Mouse (Mus musculus) neutrophil, adult 5-6 weeks (primary cell): ENCODE measurements at regions not wholly inside any gene's neighbourhood (a gene's known extent, or its start where the extent isn't known, plus 50 kb on each side); places are given as distances from the start of the nearest gene placed in this dataset.
"Not testable (repeated sequence)": the region's sequence is repeated elsewhere in the genome, so short reads cannot be mapped to it uniquely, and the experiment has no call there.

ENCODE experiments used
- ATAC-seq: fragments of 151-379, 151-347 bp; 2 replicates; pipeline ENCODE4 v1.8.0; 2017; ENCODE audit warnings: mild to moderate bottlenecking, moderate TSS enrichment; ENCODE audit not compliant: insufficient number of reproducible peaks, poor library complexity, low FRiP score, severe bottlenecking; ENCODE audit errors: extremely low read depth

DNA sequence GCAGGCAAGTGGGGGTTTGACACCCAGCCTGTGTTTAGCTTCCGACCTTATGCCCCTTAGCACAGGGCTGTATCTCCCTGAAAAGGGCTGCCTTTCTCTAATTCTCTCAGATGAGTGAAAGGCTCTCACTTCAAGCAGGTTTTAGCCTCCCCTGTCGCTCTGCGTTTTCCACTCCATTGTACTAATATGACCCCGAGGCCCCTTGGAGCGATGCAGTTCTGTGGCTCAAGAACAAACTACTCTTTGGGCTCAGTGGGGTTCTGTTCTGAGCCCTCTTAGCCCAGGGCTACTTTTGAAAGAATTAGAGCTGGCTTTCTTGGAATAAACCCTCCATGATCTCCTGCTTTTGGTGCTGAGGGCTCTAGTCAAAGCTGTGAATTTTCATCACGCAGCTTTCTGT is 53.4 kb upstream of the Castor2 start:
- no peak for ATAC-seq

DNA sequence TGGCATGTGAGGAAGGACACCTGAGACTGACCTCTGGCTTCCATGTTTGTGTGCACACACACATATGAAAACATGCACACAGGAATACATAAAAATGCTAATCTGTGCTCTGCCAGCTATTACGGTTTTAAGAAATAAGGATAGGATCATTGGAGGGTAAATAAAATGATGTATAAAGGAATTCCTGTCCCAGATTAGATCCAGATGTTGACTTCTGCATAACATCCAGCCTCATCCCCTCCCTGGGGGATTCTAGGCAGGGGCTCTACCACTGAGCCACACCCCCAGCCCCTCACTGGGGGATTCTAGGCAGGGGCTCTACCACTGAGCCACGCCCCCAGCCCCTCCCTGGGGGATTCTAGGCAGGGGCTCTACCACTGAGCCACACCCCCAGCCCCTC is 56.6 kb upstream of the Castor2 start:
- ATAC-seq, result not testable (repeated sequence)

DNA sequence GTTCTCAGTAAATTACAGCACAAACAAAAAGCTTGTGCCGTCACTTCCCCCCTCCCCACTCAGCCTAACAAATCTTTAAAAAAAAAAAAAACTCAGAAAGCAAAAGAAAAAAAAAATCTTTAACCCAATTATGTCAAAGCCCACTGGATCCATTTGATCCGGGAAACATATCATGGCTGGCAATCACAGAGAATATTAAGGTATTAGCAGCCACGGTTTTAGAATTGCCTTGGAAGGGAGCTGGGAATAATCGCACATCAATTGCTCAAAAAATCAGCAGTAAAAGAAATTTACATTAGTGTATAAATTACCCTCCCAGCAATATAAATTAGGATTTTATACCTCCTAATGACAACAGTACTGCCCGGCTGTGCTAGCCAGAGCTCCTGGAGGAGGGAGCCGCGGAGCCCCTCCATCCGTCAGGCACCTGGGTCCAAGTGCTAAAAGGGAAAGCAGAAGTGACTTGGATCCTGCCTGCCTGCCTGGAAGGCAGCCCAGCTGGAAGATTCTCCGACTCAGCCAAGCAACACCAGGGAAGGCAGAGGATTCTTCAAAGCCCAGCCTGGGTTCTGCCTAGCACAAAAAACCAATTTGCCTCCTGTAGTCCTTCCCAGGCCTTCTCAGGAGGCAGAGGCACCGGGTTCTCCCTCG is 72.1 kb upstream of the Castor2 start:
- ATAC-seq, result no peak

DNA sequence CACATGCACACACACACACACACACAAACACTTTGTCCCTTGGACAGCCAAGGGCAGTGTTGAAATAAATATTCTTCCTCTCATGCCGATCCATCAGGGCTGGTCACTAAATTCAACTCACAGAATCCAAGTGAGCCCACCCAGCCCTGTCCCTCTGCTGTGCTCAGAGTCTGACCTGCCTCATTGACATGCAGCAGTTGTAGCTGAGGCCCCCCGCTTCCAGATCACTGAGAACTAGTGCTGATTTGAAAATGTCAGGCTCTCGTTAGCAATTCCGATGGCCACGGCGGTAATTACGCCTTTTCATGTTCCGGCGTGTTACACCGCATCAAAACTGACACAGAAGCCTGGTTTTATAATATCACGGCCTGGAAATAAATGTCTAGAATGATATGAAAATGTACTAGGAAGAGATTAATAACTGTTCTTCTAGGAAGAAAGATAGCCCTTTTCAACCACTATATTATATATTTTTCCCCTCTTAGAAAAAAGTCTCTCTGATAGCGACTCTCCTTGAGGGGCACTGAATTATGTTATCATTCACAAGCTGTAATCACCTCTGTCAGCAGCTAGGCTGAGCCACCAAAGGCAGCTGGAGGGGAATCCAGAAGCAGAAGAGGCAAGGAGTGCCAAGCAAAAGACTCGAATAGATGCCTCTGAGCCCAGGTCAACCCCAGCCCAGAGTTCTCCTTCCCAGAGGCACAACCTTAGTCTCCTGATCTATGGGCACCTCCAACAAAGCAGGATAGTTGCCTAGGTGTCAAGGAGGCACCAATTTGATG is 79.7 kb upstream of the Castor2 start:
- ATAC-seq, result no peak

DNA sequence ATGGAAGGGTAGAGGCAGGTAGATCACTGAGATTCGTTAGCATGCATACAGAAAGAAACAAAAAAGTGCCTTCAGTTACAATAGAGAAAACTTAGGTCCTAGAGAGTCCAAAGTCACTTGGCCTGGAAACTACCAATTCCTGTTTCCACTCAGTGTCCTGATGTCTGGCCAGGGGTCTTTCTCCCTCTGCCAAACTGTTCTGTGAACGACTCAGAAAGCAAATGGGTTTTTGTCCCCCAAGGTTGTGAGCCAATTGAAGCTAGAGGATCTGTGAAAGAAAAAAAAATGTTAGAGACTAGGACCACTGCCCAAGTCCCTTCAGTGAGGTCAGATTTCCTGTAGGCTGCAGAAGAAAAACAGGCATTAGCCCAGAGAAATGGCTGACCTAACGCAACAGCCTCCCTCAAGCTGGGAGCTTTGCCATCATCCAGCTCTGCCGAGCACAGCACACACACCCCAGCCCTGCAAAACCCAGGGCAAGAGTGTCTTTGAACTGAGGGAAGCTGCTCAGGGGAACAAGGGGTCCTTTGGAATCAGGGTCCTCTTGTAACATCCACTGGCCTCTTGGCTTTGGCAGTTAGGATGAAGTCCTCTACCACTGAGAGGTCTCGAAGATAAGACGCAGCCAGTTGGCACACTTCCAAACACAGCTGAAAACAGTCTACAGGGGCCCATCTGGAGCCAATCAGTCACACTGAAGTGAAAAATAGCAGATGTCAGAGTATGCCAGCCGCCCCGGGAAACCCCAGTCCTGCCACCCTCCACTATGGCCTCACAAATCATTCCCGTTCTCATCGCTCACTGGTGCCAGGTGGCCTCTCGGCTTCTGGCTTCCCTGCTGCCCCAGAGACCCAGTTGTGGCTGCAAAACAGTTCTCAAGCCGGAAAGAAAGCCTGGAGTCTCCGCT is 85.0 kb upstream of the Castor2 start:
- no peak for ATAC-seq

DNA sequence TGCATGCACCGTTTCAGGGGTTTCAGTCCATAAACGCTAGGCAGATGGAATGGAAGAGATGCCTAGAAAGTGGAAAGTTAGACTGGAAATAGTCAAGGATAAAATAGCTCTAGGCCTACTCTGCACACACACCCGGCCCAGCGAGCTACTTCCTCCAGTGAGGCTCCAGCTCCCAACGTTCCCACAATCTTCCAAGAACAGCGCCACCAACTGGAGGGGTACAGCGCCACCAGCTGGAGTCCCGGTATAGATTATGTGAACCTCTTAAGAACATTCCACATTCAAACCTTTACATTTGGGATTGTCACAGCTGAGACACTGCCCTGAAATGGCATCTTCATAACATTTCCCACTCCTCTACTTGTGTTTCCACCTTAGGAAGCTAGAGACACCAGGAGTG is 86.3 kb upstream of the Castor2 start:
- no peak for ATAC-seq

GRCm38 (mm10) chr5:134009843-134010242 is 89.7 kb upstream of the Castor2 start:
- ATAC-seq, result no peak

- no peak; the same call in 1 of the 2 replicates for ATAC-seq
These were observed 92.3 kb upstream of the Castor2 start for GRCm38 (mm10) chr5:134007127-134007771.

DNA sequence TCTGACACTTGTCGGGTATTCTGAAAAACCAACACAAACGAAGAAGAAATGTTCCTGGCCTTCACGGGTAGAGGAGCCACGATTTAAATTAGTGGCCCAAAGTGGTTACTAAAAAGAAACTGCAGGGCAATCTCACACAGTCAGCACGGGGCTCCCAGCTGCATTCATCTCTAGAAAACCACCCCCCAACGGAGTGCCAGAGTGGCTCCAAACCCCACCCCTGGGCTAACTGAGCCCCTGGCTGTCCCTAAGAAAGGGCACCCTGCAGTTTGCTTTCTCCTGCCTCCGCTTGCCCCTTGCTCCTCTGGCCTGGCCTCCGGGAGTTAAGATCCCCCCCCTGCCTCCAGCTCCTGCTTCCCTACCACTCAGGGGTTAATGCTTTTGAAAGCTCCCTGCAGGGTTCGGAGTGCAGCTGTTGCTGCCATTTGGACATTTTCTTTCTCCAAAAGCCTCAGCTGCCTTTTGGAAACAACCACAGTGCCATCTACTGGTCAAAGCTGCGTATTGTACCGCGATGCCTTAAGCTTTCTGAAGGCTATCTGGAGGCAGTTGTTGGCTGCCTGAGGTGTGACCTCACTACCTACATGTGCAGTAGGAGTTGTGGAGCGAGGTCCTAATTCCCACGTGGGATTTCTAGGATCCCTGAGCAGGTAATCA is 92.9 kb upstream of the Castor2 start:
- ATAC-seq, result no peak

DNA sequence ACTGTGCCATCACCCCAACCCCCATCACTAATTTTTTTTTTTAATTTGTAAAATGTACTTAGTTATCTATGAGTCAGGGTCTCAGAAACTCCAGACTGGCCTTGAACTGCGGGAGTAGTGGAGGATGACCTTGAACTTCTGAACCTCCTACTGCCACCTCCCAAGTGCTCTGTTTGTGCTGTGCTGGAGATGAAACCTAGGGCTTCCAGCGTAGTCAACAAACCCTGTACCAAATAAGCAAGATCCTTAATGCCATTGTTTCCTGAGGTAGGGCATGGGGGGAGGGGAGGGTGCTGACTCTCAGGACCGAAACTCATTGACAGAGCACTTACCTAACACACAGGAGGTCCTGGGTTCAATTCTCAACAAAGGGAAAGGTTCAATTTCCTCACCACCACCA is 93.5 kb upstream of the Castor2 start:
- ATAC-seq, result no peak

DNA sequence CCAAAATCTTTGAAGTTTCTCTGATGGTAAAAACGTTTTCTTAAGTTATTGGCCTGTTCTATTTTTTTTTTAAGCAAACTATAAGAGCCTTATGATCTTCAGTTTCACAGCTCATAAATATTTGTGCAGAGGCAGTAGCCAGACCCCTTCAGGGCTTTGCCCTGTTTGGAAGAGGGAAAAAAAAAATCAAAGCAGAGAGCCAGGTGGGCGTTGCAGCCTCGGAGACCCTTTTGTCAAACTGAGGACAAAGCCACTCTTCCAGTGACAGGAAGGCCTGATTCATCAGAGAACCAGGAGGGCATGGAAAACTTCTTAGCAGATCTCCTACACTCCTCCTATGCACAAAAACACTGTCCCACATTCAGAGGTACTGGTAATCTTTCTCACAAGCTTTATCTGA is 99.4 kb upstream of the Castor2 start:
- no peak for ATAC-seq

- ATAC-seq, result no peak
These were observed 99.8 kb upstream of the Castor2 start for GRCm38 (mm10) chr5:133999698-134000097.

DNA sequence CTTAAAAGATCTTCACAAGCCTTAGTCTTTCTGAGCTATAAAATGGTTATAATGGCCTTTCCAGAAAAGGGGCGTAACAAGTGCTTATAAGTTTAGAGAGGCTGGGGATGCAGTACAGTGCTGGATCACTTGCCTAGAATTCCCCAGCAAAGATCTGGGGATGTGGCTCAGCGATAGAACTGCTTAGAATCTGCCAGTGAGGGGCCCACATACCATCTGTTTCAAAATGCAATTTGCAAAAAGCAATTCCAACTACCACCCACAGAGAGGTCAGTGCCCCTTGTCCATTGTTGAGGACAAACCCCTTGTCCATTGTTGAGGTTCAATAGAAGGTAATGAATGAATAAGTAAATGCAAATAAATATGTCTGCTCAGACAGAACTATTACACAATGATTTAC is 107.5 kb upstream of the Castor2 start:
- ATAC-seq, result no peak

DNA sequence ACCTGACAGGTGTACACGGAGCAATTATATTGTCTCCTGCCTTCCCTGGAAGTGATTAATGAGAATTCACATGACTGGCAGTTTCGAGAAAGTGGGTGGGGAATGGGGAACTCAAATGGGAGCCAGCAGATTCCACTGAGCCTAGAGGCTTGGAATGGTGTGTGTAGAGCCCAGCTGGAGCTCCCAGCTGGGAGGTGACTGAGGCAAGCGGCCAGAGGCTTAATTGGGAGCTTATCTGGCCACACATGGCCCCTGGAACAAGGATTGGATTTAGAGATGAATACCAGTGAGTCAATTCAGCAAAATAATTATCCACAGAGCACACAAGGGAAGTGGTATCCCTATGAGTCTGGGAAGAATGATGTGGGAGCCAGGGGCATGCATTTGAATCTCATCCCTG is 108.0 kb upstream of the Castor2 start:
- no peak for ATAC-seq

DNA sequence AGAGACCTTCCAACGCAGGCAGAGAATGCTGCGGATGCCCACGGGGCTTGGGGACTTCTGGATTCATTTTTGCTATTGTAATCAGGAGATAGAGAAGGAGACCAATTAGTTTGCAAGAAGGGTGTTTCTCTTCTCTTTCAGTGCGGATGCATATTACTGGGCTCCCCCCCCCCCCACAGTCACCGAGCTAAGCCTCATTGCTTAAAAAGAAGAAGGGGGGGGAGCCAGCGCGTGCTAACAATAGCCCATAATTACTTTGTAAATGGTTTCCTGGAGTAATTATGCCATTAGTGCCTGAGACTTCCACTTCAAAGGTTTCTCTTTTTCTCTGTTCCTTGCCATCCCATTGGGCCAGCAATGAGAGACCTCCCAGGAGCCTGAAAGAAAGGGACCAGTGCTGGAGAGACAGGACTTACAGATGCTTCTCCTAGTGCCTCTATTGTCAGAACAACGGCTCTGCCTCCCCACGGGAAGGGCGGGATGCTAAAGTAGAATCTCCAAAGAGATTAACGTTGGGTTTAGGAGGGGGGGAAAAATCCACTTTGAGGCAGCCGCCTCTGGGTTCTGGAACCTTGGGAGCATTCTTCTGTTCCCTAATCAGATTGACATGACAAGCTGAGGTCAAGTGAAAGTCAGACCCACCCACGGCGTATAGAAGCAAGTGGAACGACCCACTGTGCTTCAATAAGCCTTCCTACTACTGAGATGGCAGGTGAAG is 116.1 kb upstream of the Castor2 start:
- no peak for ATAC-seq

DNA sequence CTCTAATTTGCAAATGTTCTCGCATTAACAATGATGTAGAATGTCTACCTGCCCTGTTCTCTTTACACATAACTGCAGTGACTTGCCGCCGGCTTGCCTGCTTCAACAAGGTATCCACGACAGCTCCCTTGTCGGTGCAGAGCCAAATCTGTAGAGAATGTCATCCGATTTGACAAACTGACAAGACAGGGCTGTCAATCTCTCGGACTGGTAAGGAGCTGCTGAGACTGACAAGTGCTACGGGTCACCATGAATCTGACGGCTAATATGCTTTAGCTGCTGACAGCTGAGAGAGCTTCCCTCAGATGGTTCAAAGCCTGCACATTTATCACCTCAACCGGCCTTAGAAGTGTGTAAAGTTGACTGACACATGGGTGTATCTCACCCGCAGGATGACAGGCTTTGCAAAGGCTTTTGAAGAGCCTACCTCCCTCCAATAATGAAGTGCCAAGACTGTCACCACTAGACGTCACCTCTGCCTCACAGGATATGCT is 129.0 kb upstream of the Castor2 start:
- ATAC-seq, result no peak

GRCm38 (mm10) chr5:133963301-133963700 is 136.2 kb upstream of the Castor2 start:
- ATAC-seq, result no peak

- ATAC-seq, result no peak
These were observed 158.7 kb upstream of the Castor2 start for GRCm38 (mm10) chr5:133940841-133941240.
